In genomic region chr8:109492785-109493184, GRCm38 (mm10) we compare ENCODE assay signal across 29 mouse cellular contexts. TPM values are rescaled to one million over a fixed set of nuclear protein-coding genes. Genes with fewer than 3 reads are reported as not detected.
"Had no signal": no experiment of that assay in that cellular context is flagged by ENCODE, and none has a peak within 500 bp of the region (broad histone marks: within the 10 kb centered on the region; RNA-seq: fewer than 3 reads in every experiment).

No protein-coding gene starts in this region.

- H3K4me3 ChIP-seq: heart, embryonic 13.5 days; heart, embryonic 15.5 days; hindbrain, embryonic 13.5 days; hindbrain, embryonic 15.5 days; kidney, embryonic 15.5 days; limb, embryonic 13.5 days; limb, embryonic 15.5 days had no signal

- H3K27ac ChIP-seq: heart, embryonic 13.5 days; heart, embryonic 15.5 days; hindbrain, embryonic 13.5 days; hindbrain, embryonic 15.5 days; hindbrain, postnatal 0 days; kidney, embryonic 15.5 days; kidney, postnatal 0 days; limb, embryonic 13.5 days; limb, embryonic 15.5 days had no signal

- H3K4me2 ChIP-seq: heart, embryonic 11.5 days; heart, embryonic 13.5 days; heart, embryonic 15.5 days; hindbrain, embryonic 13.5 days; hindbrain, embryonic 15.5 days; kidney, embryonic 15.5 days; limb, embryonic 13.5 days; limb, embryonic 15.5 days had no signal

- H3K9ac ChIP-seq: forebrain, postnatal 0 days; heart, embryonic 13.5 days; heart, embryonic 15.5 days; hindbrain, embryonic 13.5 days; hindbrain, embryonic 15.5 days; kidney, embryonic 15.5 days; limb, embryonic 13.5 days; limb, embryonic 15.5 days had no signal

- ATAC-seq: forebrain, postnatal 0 days; hindbrain, postnatal 0 days; intestine, embryonic 16.5 days had no signal

- H3K9me3 ChIP-seq: heart, embryonic 13.5 days; heart, embryonic 15.5 days; hindbrain, embryonic 13.5 days; hindbrain, embryonic 15.5 days; kidney, embryonic 15.5 days; limb, embryonic 13.5 days; limb, embryonic 15.5 days had no signal

- H3K27me3 ChIP-seq: heart, embryonic 13.5 days; heart, embryonic 15.5 days; hindbrain, embryonic 13.5 days; hindbrain, embryonic 15.5 days; kidney, embryonic 15.5 days; limb, embryonic 13.5 days; limb, embryonic 15.5 days had no signal

- DNase-seq: forebrain, postnatal 0 days; gastrocnemius, postnatal 14 days; gastrocnemius, postnatal 36 days; heart, adult 18-20 months; heart, postnatal 14 days; heart, postnatal 36 days; kidney, adult 11 months; kidney, adult 2 months; kidney, adult 9 months; kidney, postnatal 14 days; kidney, postnatal 36 days; layer of hippocampus, adult 9-11 months; layer of hippocampus, postnatal 36 days; left cerebral cortex, postnatal 4 days had no signal

- H3K36me3 ChIP-seq: heart, embryonic 13.5 days; heart, embryonic 15.5 days; hindbrain, embryonic 13.5 days; hindbrain, embryonic 15.5 days; kidney, embryonic 15.5 days; limb, embryonic 13.5 days; limb, embryonic 15.5 days had no signal

- H3K4me1 ChIP-seq: heart, embryonic 13.5 days; heart, embryonic 15.5 days; hindbrain, embryonic 15.5 days; kidney, embryonic 15.5 days; limb, embryonic 13.5 days; limb, embryonic 15.5 days had no signal

RNA-seq across cellular contexts. Expression of gene Pmfbp1, which starts 1.0 kb away (rescaled TPM):
- polyA plus RNA-seq: heart, postnatal 0 days; intestine, embryonic 14.5 days; intestine, embryonic 16.5 days; kidney, adult 2 months; large intestine, adult 2 months; liver, adult 2 months had no signal
